Mouse (Mus musculus) frontal cortex, postnatal 25 days (tissue): ENCODE measurements around the gene Nxnl2.
"Not testable (repeated sequence)": the region's sequence is repeated elsewhere in the genome, so short reads cannot be mapped to it uniquely, and the experiment has no call there.

Experiments used
- DNase-seq, 2 experiments: peaks; one replicate each; pipeline ENCODE4 v3.0.0; 2022; ENCODE audit warnings: low spot score in 2 of 2

The Nxnl2 gene

GRCm38 (mm10) chr13:51178932-51179331, 8.1 kb downstream of the Nxnl2 start:
- DNase-seq: no peak

GRCm38 (mm10) chr13:51179362-51179761, 8.5 kb downstream of the Nxnl2 start:
- DNase-seq: no peak

- no peak for DNase-seq
These were observed 11.4 kb downstream of the Nxnl2 start for GRCm38 (mm10) chr13:51182236-51182635.

GRCm38 (mm10) chr13:51184896-51185295, 14.1 kb downstream of the Nxnl2 start:
- DNase-seq: no peak

GRCm38 (mm10) chr13:51190336-51190735, 19.5 kb downstream of the Nxnl2 start:
- DNase-seq: no peak

- DNase-seq: no peak
These were observed 20.8 kb downstream of the Nxnl2 start for GRCm38 (mm10) chr13:51191416-51192140.

GRCm38 (mm10) chr13:51193893-51194292, 23.1 kb downstream of the Nxnl2 start:
- no peak for DNase-seq

GRCm38 (mm10) chr13:51197699-51198098, 26.9 kb downstream of the Nxnl2 start:
- DNase-seq: no peak

- DNase-seq: no peak
These were observed 27.4 kb downstream of the Nxnl2 start for GRCm38 (mm10) chr13:51198186-51198585.

GRCm38 (mm10) chr13:51201985-51202843, 31.4 kb downstream of the Nxnl2 start:
- not testable (repeated sequence) for DNase-seq

GRCm38 (mm10) chr13:51202844-51203173, 32.0 kb downstream of the Nxnl2 start:
- peak; percentile 35 to 43 for DNase-seq

GRCm38 (mm10) chr13:51203467-51203866, 32.6 kb downstream of the Nxnl2 start:
- DNase-seq: no peak

GRCm38 (mm10) chr13:51204081-51204480, 33.3 kb downstream of the Nxnl2 start:
- not testable (repeated sequence) for DNase-seq

GRCm38 (mm10) chr13:51207965-51208364, 37.1 kb downstream of the Nxnl2 start:
- DNase-seq: no peak

GRCm38 (mm10) chr13:51208378-51209100, 37.7 kb downstream of the Nxnl2 start:
- DNase-seq: no peak

- no peak for DNase-seq
These were observed 39.8 kb downstream of the Nxnl2 start for GRCm38 (mm10) chr13:51210639-51211038.

- DNase-seq: no peak
These were observed 43.9 kb downstream of the Nxnl2 start for GRCm38 (mm10) chr13:51214746-51215145.

GRCm38 (mm10) chr13:51220897-51221296, 50.1 kb downstream of the Nxnl2 start:
- no peak for DNase-seq

GRCm38 (mm10) chr13:51221425-51222160, 50.8 kb downstream of the Nxnl2 start:
- DNase-seq: no peak
